Mouse (Mus musculus): Measurements from ENCODE around the gene Efhc1. TPM values are rescaled to one million over a fixed set of nuclear protein-coding genes. Genes with fewer than 3 reads are reported as not detected.

The Efhc1 gene
- polyA plus RNA-seq, 1 experiment from 2014 or later, result 2.3 TPM

- ATAC-seq (ENCODE audit: insufficient read depth) (no peak), DNase-seq (peak; percentile 24)
- Histone ChIP-seq H3K36me3 (ENCODE audit: insufficient read depth) (no peaks in the 10 kb centered on the region), H3K4me1 (ENCODE audit: insufficient read depth) (no peaks in the 10 kb centered on the region), H3K4me2 (no peak overlapping the region), H3K9ac (no peak overlapping the region), H3K9me3 (ENCODE audit: low read depth, low read length) (no peaks in the 10 kb centered on the region), H3K27ac (ENCODE audit: low read depth) (no peak overlapping the region), H3K4me3 (ENCODE audit: low read depth, low read length) (no peak overlapping the region), H3K27me3 (ENCODE audit: insufficient read depth, low read length) (no peaks in the 10 kb centered on the region)
- peak; percentile 28; the same call in 1 of the 2 replicates for TF ChIP-seq CTCF (IDR thresholded peaks at IDR 0.05; ENCODE audit: low read depth)
- 95% methylated on average over 2 of the region's 2 CpGs for WGBS
These were observed 8.4 kb upstream of the Efhc1 start for GRCm38 (mm10) chr1:20943016-20943415.

- H3K27ac ChIP-seq (ENCODE audit: low read depth), result no peak overlapping the region
- no peaks in the 10 kb centered on the region for H3K4me1 ChIP-seq (ENCODE audit: insufficient read depth)
- TF ChIP-seq CTCF (IDR thresholded peaks at IDR 0.05; ENCODE audit: low read depth), result no peak
- DNase-seq, result no peak
- 7% methylated on average over 16 of the region's 16 CpGs for WGBS
- peak overlapping the region; percentile 68 for H3K4me2 ChIP-seq
- peak overlapping the region; percentile 45 for H3K4me3 ChIP-seq (ENCODE audit: low read depth, low read length)
- H3K36me3 ChIP-seq (ENCODE audit: insufficient read depth), result no peaks in the 10 kb centered on the region
- H3K9ac ChIP-seq, result peak overlapping the region; percentile 43
- ATAC-seq (ENCODE audit: insufficient read depth), result no peak; the same call in 1 of the 2 replicates
- H3K27me3 ChIP-seq (ENCODE audit: insufficient read depth, low read length), result no peaks in the 10 kb centered on the region
- no peaks in the 10 kb centered on the region for H3K9me3 ChIP-seq (ENCODE audit: low read depth, low read length)
These were observed 373 bp downstream of the Efhc1 start for GRCm38 (mm10) chr1:20951799-20952198.

GRCm38 (mm10) chr1:20954876-20955275, 3.5 kb downstream of the Efhc1 start:
- no peak overlapping the region for H3K4me2 ChIP-seq
- no peak overlapping the region for H3K27ac ChIP-seq (ENCODE audit: low read depth)
- no peaks in the 10 kb centered on the region for H3K9me3 ChIP-seq (ENCODE audit: low read depth, low read length)
- no peak for TF ChIP-seq CTCF (IDR thresholded peaks at IDR 0.05; ENCODE audit: low read depth)
- WGBS, result 75% methylated on average over 3 of the region's 3 CpGs
- DNase-seq (no peak), ATAC-seq (ENCODE audit: insufficient read depth) (no peak)
- no peaks in the 10 kb centered on the region for H3K36me3 ChIP-seq (ENCODE audit: insufficient read depth)
- H3K4me1 ChIP-seq (ENCODE audit: insufficient read depth), result no peaks in the 10 kb centered on the region
- H3K9ac ChIP-seq, result no peak overlapping the region
- no peak overlapping the region for H3K4me3 ChIP-seq (ENCODE audit: low read depth, low read length)
- H3K27me3 ChIP-seq (ENCODE audit: insufficient read depth, low read length), result no peaks in the 10 kb centered on the region

DNA sequence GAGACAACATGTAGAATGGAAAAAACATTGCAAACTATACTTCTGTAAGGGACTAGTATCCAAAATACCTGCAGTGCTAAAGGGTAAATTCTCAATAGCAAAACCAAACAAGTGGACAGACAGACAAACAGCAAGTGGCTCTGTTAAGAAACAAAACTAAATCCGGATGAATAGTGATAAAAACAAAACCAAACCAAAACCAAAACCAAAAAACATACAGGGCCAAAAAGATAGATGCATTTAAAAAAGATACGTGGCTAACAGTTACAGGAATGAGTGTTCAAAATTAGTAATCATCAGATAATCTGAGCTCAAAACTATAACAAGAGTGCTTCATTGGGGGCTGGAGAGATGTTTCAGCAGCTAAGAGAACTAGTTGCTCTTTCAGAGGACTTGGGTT, 18.2 kb downstream of the Efhc1 start:
- no peaks in the 10 kb centered on the region for H3K36me3 ChIP-seq (ENCODE audit: insufficient read depth)
- H3K4me2 ChIP-seq, result no peak overlapping the region
- no peak for TF ChIP-seq CTCF (IDR thresholded peaks at IDR 0.05; ENCODE audit: low read depth)
- no peaks in the 10 kb centered on the region for H3K4me1 ChIP-seq (ENCODE audit: insufficient read depth)
- no peak overlapping the region for H3K27ac ChIP-seq (ENCODE audit: low read depth)
- H3K9ac ChIP-seq, result no peak overlapping the region
- DNase-seq (no peak), ATAC-seq (ENCODE audit: insufficient read depth) (no peak)
- H3K4me3 ChIP-seq (ENCODE audit: low read depth, low read length), result no peak overlapping the region
- H3K27me3 ChIP-seq (ENCODE audit: insufficient read depth, low read length), result no peaks in the 10 kb centered on the region
- H3K9me3 ChIP-seq (ENCODE audit: low read depth, low read length), result no peaks in the 10 kb centered on the region
- WGBS, result 87% methylated on average over 2 of the region's 2 CpGs

- Histone ChIP-seq H3K27ac (ENCODE audit: low read depth) (no peak overlapping the region), H3K4me1 (ENCODE audit: insufficient read depth) (no peaks in the 10 kb centered on the region), H3K9ac (no peak overlapping the region), H3K4me2 (no peak overlapping the region), H3K27me3 (ENCODE audit: insufficient read depth, low read length) (no peaks in the 10 kb centered on the region), H3K4me3 (ENCODE audit: low read depth, low read length) (no peak overlapping the region), H3K36me3 (ENCODE audit: insufficient read depth) (no peaks in the 10 kb centered on the region), H3K9me3 (ENCODE audit: low read depth, low read length) (no peaks in the 10 kb centered on the region)
- ATAC-seq (ENCODE audit: insufficient read depth), result no peak
- 90% methylated on average over 6 of the region's 6 CpGs for WGBS
- no peak for DNase-seq
- no peak for TF ChIP-seq CTCF (IDR thresholded peaks at IDR 0.05; ENCODE audit: low read depth)
These were observed 22.0 kb downstream of the Efhc1 start for GRCm38 (mm10) chr1:20973389-20973788.

DNA sequence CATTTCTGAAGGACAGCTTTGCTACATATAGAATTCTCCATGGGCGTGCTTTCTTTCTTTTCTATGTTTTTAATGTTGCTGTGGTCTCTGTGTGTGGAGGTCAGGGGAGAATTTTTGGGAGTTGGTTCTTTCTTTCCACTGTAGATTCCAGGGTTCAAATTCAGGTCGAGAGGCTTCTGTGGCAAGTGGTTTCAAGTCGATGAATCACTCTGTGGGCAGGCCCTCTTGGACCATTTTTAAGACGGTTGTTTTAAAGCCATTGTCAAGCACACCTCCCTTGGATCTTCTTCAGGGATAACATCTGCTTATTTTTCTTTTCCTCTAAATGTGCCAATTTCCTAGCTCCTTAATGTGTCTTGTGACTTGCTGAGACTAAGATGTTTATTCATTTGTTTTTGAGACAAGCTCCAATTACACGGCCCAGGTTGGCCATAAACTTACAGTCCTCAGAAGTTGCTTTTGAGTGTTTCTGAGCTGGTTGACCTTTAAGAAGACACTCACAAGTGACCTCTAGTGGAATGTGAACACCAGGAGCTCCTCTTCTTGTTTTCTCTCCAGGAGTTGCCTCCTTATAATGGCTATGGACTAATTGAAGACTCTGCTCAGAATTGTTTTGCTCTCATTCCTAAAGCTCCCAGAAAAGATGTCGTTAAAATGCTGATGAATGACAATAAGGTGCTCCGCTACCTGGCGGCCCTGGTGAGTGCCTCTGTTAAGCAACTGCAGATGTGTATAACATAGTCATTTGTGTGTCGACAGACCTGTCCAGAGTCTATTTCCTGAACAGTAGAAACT, 23.1 kb downstream of the Efhc1 start:
- Histone ChIP-seq H3K9me3 (ENCODE audit: low read depth, low read length) (no peaks in the 10 kb centered on the region), H3K4me2 (no peak overlapping the region), H3K27me3 (ENCODE audit: insufficient read depth, low read length) (no peaks in the 10 kb centered on the region), H3K9ac (no peak overlapping the region), H3K36me3 (ENCODE audit: insufficient read depth) (no peaks in the 10 kb centered on the region), H3K4me3 (ENCODE audit: low read depth, low read length) (no peak overlapping the region), H3K27ac (ENCODE audit: low read depth) (no peak overlapping the region), H3K4me1 (ENCODE audit: insufficient read depth) (no peaks in the 10 kb centered on the region)
- ATAC-seq (ENCODE audit: insufficient read depth) (no peak), DNase-seq (no peak)
- 54% methylated on average over 9 of the region's 9 CpGs for WGBS
- no peak for TF ChIP-seq CTCF (IDR thresholded peaks at IDR 0.05; ENCODE audit: low read depth)

- no peak overlapping the region for H3K4me3 ChIP-seq (ENCODE audit: low read depth, low read length)
- no peaks in the 10 kb centered on the region for H3K4me1 ChIP-seq (ENCODE audit: insufficient read depth)
- TF ChIP-seq CTCF (IDR thresholded peaks at IDR 0.05; ENCODE audit: low read depth), result no peak
- ATAC-seq (ENCODE audit: insufficient read depth) (no peak), DNase-seq (no peak)
- WGBS, result 65% methylated on average over 1 of the region's 1 CpGs
- H3K27ac ChIP-seq (ENCODE audit: low read depth), result no peak overlapping the region
- H3K9me3 ChIP-seq (ENCODE audit: low read depth, low read length), result no peaks in the 10 kb centered on the region
- H3K4me2 ChIP-seq, result no peak overlapping the region
- H3K9ac ChIP-seq, result no peak overlapping the region
- no peaks in the 10 kb centered on the region for H3K27me3 ChIP-seq (ENCODE audit: insufficient read depth, low read length)
- no peaks in the 10 kb centered on the region for H3K36me3 ChIP-seq (ENCODE audit: insufficient read depth)
These were observed 29.1 kb downstream of the Efhc1 start for GRCm38 (mm10) chr1:20980553-20980952.

Measured in lung, embryonic 14.5 days (tissue).